Mouse (Mus musculus) monocyte, adult 59 days (primary cell): Measurements from ENCODE around the gene Thyn1. TPM values are rescaled to one million over a fixed set of nuclear protein-coding genes. Genes with fewer than 3 reads are reported as not detected.

Source experiments
- total RNA-seq, 2 experiments: library from RNA; stranded (reverse); gene quantifications; one replicate each; pipeline ENCODE4 v1.2.4; 2023

Gene Thyn1
- total RNA-seq: 10 to 100 TPM; 13.4 to 15.6 TPM

DNA sequence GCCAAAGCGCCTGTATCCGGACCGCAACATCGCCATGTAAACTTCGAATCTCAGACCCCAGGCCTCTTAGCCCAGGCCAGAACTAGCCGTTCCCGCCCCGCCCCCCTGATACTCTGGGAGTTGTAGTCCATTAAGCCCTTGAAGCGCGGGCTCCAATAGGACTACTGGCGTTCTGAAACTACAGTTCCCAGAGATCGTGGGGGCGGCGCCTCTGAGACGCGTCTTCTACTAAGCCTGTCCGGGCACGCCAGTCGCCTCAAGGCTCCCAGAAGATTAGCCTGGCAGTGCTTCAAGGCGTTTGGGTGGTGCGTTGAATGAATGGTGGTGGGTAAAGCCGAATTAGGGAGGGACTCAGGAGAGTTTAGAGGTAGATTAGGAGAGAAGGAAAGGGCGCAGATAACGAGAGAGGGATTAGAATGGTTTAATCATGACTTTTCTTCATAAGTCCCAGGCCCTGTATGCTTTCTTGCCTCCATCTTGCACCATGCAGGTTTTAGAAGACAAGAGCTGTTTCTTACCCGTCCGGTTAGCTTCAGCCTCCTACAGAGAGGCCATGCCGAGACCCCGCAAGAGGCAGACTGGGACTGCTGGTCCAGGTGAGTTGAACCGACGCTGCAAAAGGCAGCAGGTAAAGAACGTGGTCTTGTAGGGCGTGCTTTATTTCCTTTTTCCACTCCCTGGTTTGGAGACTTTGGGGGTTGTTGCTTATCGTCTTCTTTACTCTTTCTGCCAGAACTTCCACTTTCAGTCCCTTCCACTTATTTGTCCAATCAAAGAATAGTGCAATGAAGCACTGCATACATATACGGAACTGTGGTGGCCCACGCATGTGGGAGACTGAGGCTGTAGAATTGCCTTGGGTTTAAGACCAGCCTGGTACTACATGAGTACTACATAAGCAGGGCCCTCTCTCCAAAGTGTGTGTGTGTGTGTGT lies at the start of gene Thyn1, which contains the start of gene Acad8:
Thyn1 (plus strand) TSS at position 250 of the 935 bp plus-strand sequence.
Acad8 (minus strand) TSS at position 106 of the 935 bp plus-strand sequence.

DNA sequence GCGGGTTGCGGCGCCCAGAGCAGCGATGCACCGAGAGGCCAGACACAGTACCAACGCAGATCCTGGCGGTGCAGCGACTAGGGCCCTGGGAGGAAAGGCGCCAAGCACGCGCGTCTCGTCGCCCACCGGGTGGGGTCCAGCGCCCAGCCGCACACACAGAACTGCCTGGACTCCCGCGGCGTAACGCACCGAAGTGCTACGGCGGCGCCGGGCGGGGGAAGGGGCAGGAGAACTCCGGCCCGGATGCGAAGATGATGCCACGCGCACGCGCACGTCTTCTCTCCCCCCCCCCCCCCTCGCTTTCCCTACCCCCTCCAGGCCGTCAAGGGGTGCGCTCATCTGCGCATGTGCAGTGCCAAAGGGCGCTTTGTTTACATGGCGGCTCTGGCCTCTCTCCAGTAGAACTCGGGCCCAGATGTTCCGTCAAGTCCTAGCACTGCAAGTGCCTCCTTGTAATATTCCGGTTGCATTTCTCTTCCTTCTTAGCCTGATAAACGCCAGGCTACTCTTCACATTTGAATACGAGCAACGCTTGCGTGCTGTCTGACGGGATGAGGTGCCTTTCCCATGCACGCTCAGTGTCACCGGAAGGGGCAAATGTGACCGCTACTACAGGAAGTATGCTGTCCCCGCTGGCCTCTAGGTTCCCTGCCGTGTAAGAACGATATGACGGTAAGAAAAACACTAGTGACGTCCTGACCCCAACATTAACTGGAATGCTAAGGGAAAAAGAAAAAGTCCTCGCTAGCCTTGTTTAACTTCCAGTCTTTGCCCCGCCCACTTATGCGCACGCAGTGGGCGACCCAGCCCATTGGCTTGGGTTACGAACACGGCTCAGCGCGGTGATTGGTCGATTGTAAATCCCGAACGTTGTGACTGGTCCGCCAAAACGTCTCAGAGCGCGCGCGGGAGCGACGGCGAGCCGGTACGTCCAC lies 30.6 kb downstream of the Thyn1 start, which contains the start of the genes Vps26b and Ncapd3:
Vps26b (minus strand) TSS at position 238 of the 935 bp plus-strand sequence.
Ncapd3 (plus strand) TSS at position 348 of the 935 bp plus-strand sequence.

Other genes starting within 250 kb of the Thyn1 start
- gene Glb1l2, start 193.2 kb upstream of the Thyn1 start, total RNA-seq: not detected
- gene Glb1l3, start 138.8 kb upstream of the Thyn1 start, total RNA-seq: not detected
- not detected for gene Gm1110, start 76.6 kb upstream of the Thyn1 start, total RNA-seq
- 10 to 100 TPM; 23.5 to 28.5 TPM for gene Acad8, start 144 bp upstream of the Thyn1 start, total RNA-seq
- 10 to 100 TPM; 32.4 to 37.7 TPM for gene Vps26b, start 30.4 kb downstream of the Thyn1 start, total RNA-seq
- gene Ncapd3, start 30.5 kb downstream of the Thyn1 start, total RNA-seq: 10 to 100 TPM; 19.1 to 21.5 TPM
- gene Jam3, start 155.7 kb downstream of the Thyn1 start, total RNA-seq: not detected